Mouse (Mus musculus): Measurements from ENCODE around the gene Fmo5.

DNA sequence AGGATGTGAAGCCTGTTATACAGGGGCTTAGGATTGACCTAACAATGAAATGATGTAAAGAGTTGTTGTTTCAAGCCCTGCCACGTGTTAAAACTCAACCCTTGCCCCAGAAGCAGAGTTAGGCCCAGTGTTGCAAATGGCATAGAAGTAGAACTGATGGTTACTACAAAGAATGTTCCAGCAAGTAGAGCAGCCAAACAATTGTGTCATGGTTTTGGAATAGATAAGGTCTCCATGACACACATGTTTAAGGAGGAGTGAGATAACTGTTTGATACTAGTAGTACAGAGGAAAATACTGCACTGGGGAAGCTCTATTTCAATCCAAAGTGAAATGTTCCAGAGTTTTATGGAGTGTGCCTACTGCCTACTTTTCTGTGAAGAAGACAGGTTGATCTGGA lies 19.9 kb downstream of the Fmo5 start:
- no peak for TF ChIP-seq ZNF384 (IDR thresholded peaks at IDR 0.05; ENCODE audit: low read depth, low read length)
- no peak for TF ChIP-seq MAFK (IDR thresholded peaks at IDR 0.05; ENCODE audit: insufficient read depth, low read depth, low read length)
- no peak for TF ChIP-seq HCFC1 (IDR thresholded peaks at IDR 0.05; ENCODE audit: borderline replicate concordance, insufficient read depth, low read length)
- no peak for TF ChIP-seq ZC3H11A (IDR thresholded peaks at IDR 0.05; ENCODE audit: borderline replicate concordance, low read depth, low read length)
- no peak for TF ChIP-seq CHD2 (IDR thresholded peaks at IDR 0.05; ENCODE audit: low read depth, low read length)

Measured in ES-E14 (cell line).